Mouse (Mus musculus) midbrain, embryonic 13.5 days (tissue): ENCODE measurements around the gene Mab21l1. TPM values are rescaled to one million over a fixed set of nuclear protein-coding genes. Genes with fewer than 3 reads are reported as not detected.

Experiments used
- ATAC-seq: fragments of 200-750 bp; cut with Nextera tagmentation; 2 replicates; pipeline ENCODE4 v1.8.0; 2017; ENCODE audit warnings: mild to moderate bottlenecking, moderate TSS enrichment, moderate library complexity
- H3K27ac ChIP-seq: fragments of 300-500 bp; sonication (generic); 2 replicates; pipeline ENCODE4 v1.5.1; 2015; ENCODE audit warnings: inconsistent platforms, mild to moderate bottlenecking, moderate library complexity
- H3K27me3 ChIP-seq: fragments of 300-500 bp; sonication (generic); 2 replicates; pipeline ENCODE4 v1.6.1; 2015; ENCODE audit warnings: mild to moderate bottlenecking, inconsistent platforms
- H3K36me3 ChIP-seq: fragments of 300-500 bp; sonication (generic); 2 replicates; pipeline ENCODE4 v1.6.1; 2015; ENCODE audit warnings: mild to moderate bottlenecking, inconsistent platforms
- H3K4me1 ChIP-seq: fragments of 300-500 bp; sonication (generic); replicated peaks from 2 replicates; pipeline ENCODE4 v1.6.1; 2015; ENCODE audit warnings: inconsistent platforms
- H3K4me2 ChIP-seq: fragments of 300-500 bp; sonication (generic); replicated peaks from 2 replicates; pipeline ENCODE4 v1.6.1; 2015; ENCODE audit warnings: moderate library complexity, mild to moderate bottlenecking, inconsistent platforms
- H3K4me3 ChIP-seq: fragments of 300-500 bp; sonication (generic); replicated peaks from 2 replicates; pipeline ENCODE4 v1.5.1; 2015; ENCODE audit warnings: mild to moderate bottlenecking, inconsistent platforms
- H3K9ac ChIP-seq: fragments of 300-500 bp; sonication (generic); replicated peaks from 2 replicates; pipeline ENCODE4 v1.6.1; 2015; ENCODE audit warnings: mild to moderate bottlenecking, inconsistent platforms
- H3K9me3 ChIP-seq: fragments of 300-500 bp; sonication (generic); 2 replicates; pipeline ENCODE4 v1.6.1; 2016; ENCODE audit warnings: mild to moderate bottlenecking, inconsistent platforms
- WGBS: fragments of 180-500 bp; shearing (Covaris S2); methylation state at CpG from one replicate; pipeline ENCODE4 v1.1.7; 2015; 5-methylcytosine and 5-hydroxymethylcytosine counted together
- polyA plus RNA-seq: library from polyadenylated mRNA; unstranded; fragments of >200 nt; fragmentation: Nextera tagmentation; extraction: Ambion mirVana; gene quantifications from 2 replicates; pipeline ENCODE4 v1.2.1, GENCODE M21; 2015

The Mab21l1 gene
- polyA plus RNA-seq, 1 experiment from 2014 or later: 181 TPM

DNA sequence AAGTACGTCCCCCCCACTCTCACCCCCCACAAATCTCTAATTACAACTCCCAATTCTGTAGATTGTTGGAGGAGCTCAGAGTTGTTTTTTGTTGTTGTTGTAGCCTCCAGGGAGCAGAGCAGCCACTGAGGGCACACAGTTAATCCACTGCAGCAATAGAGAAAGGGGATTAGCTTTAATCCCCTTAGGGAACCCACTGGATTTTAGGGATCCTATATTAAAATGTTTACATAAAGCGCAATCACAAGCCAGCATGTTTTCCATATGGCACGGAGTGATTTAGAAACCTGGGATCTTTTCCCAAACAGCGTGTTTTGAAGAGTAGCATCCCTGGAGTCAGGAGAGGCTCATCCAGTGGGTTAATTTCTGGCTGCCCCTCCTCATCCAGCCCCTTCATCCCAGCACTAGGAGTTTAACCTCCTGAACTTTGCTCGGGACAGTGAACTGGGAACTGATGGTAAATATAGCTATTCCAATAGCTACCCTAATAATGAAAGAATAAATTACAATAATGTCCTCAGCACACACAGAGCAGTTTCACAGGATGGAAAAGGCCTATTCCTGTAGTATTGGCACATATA is 6.4 kb downstream of the Mab21l1 start:
- H3K4me1 ChIP-seq: peaks cover 31% of the 10 kb centered on the region
- no peak overlapping the region for H3K9ac ChIP-seq
- ATAC-seq: no peak
- peak overlapping the region; percentile 34 for H3K4me2 ChIP-seq
- H3K9me3 ChIP-seq: no peaks in the 10 kb centered on the region
- WGBS: 4% methylated on average over 5 of the region's 5 CpGs
- no peak overlapping the region for H3K4me3 ChIP-seq
- H3K27ac ChIP-seq: peak overlapping the region; percentile 81
- no peaks in the 10 kb centered on the region for H3K36me3 ChIP-seq
- H3K27me3 ChIP-seq: peaks cover 23% of the 10 kb centered on the region

DNA sequence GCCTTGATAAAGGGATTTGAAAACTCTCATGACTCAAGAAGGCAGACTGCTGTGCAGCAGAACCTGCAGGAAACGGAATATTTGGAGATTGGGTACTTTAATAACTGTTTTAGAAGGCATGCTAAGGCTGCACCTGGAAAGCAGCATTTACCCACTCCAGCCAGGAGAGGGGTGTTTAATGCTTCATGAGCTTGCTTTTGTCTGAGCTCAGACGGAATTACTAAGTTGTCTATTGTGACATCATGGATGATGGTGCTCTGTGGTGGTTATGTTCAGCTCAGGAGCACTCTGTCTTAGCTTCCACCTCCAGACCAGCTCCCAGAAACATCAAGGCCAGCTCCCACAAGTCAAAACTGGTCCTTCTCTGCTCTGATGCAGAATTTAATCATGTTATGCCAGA is 7.5 kb downstream of the Mab21l1 start:
- Histone ChIP-seq H3K27ac (peak overlapping the region; percentile 81), H3K27me3 (peaks cover 17% of the 10 kb centered on the region)

DNA sequence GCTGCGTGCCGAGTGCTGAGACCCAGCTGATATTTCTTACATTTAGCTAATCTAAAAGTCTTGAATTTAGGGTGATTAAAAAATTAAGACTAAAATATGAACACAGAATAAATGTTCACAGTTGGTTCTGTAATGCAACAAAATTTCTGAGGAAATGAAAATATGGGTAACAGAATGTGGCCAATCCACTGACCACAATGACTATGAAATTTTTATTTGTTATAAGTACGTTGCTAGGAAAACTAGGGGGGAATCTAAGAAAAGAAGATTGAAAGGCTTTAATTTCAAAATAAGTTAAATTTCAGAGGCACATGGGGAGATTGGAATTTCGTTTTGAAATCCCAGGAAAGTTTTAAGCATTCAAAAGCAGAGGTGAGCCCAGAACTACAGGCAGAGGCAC is 8.3 kb downstream of the Mab21l1 start:
- no peak overlapping the region for H3K4me3 ChIP-seq
- no peaks in the 10 kb centered on the region for H3K9me3 ChIP-seq
- 82% methylated on average over 4 of the region's 4 CpGs for WGBS
- ATAC-seq: no peak
- H3K27me3 ChIP-seq: peaks cover 15% of the 10 kb centered on the region
- no peak overlapping the region for H3K9ac ChIP-seq
- H3K4me1 ChIP-seq: peaks cover 37% of the 10 kb centered on the region
- no peaks in the 10 kb centered on the region for H3K36me3 ChIP-seq
- no peak overlapping the region for H3K4me2 ChIP-seq
- no peak overlapping the region for H3K27ac ChIP-seq

More for the DNA sequence above, 7.5 kb downstream of the Mab21l1 start:
- WGBS: 22% methylated on average over 2 of the region's 2 CpGs
- H3K36me3 ChIP-seq: no peaks in the 10 kb centered on the region
- no peak overlapping the region for H3K4me3 ChIP-seq
- ATAC-seq: 0 out of 2 replicates have a peak, but pooled peaks have one; percentile 32
- H3K4me1 ChIP-seq: peaks cover 37% of the 10 kb centered on the region
- no peak overlapping the region for H3K9ac ChIP-seq
- H3K4me2 ChIP-seq: no peak overlapping the region
- H3K9me3 ChIP-seq: no peaks in the 10 kb centered on the region

DNA sequence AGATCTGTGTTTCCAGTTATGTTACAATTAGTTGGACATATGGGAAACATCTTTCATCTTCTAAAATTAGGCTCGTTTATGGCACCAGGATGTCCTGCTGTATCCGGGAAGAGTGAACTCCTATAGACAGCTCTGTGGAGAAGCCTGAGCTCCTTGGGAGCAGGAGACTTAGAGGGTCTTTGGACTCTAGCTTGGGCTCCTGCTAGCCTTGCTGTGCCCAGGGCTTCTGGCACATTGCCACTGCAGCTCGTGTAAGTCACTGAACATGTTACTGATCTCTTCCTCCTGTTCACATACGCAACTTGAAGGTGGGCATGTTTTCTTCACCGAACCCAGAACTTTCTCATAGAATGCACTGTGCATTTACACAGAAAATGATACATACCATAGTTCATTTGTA is 9.9 kb downstream of the Mab21l1 start:
- peaks cover 36% of the 10 kb centered on the region for H3K4me1 ChIP-seq
- H3K4me2 ChIP-seq: no peak overlapping the region
- no peak overlapping the region for H3K9ac ChIP-seq
- H3K27ac ChIP-seq: no peak overlapping the region
- 79% methylated on average over 5 of the region's 5 CpGs for WGBS
- no peak overlapping the region for H3K4me3 ChIP-seq
- H3K9me3 ChIP-seq: no peaks in the 10 kb centered on the region
- no peaks in the 10 kb centered on the region for H3K36me3 ChIP-seq
- 0 out of 2 replicates have a peak, but pooled peaks cover 6% of the 10 kb centered on the region for H3K27me3 ChIP-seq
- no peak for ATAC-seq

DNA sequence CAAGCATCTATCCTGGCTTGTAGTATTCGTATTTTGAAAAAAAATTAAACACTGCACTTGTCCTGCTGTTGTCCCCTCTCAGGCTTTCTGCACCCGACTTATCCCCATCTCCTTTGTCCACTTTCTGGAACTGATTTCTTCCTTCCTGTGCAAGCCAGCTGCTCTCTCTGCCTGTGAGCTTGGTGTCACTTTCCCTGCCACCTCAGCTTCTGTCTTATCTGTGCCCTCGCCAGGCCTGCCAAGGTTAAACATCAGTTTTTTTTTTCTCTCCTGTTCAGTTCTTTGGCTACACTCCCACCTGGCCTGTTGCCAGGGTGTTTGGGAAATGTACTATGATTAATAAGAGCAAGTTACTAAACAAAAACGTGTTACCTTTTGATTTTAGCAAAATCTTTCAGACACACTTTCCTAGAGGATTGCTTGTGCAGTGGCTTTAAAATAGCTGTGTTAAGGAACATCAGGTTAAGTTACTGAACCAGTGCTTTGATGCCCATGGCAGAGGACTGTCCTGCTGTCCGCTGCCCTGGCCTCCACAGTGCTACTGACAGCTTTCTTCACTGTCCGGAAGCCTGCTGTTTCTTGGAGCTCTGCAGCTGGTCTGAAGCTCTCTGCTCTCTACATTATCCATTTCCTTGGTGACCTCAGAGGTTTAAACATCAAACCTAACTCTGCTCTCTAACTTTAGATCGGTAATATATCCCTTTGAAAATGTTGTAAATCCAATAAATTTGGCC is 11.7 kb downstream of the Mab21l1 start:
- H3K27me3 ChIP-seq: 0 out of 2 replicates have a peak, but pooled peaks cover 6% of the 10 kb centered on the region
- H3K36me3 ChIP-seq: no peaks in the 10 kb centered on the region
- H3K4me3 ChIP-seq: no peak overlapping the region
- ATAC-seq: no peak
- peaks cover 27% of the 10 kb centered on the region for H3K4me1 ChIP-seq
- H3K27ac ChIP-seq: peak overlapping the region; percentile 53
- 55% methylated on average over 7 of the region's 7 CpGs for WGBS
- H3K9ac ChIP-seq: no peak overlapping the region
- H3K4me2 ChIP-seq: no peak overlapping the region
- no peaks in the 10 kb centered on the region for H3K9me3 ChIP-seq

DNA sequence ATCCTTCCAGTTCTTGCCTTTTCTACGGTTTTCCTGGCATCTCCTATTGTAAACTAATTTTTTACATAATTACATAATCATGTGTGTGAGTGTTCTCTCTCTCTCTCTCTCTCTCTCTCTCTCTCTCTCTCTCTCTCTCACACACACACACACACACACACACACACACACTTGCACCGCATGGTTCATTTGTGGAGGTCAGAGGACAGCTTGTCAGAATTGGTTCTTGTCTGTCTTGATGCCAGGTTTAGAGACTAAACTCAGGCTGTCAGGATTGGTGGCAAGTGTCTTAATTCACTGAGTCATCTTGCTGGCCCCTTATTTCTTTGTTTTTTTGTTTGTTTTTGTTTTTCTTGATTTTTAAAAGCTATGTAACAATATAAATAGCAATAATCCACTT is 12.5 kb downstream of the Mab21l1 start:
- Histone ChIP-seq H3K4me3 (no peak overlapping the region), H3K4me2 (no peak overlapping the region), H3K27me3 (0 out of 2 replicates have a peak, but pooled peaks cover 4% of the 10 kb centered on the region), H3K36me3 (no peaks in the 10 kb centered on the region), H3K4me1 (peaks cover 19% of the 10 kb centered on the region), H3K9ac (no peak overlapping the region), H3K27ac (no peak overlapping the region), H3K9me3 (no peaks in the 10 kb centered on the region)
- WGBS: 66% methylated on average over 2 of the region's 2 CpGs
- ATAC-seq: no peak

DNA sequence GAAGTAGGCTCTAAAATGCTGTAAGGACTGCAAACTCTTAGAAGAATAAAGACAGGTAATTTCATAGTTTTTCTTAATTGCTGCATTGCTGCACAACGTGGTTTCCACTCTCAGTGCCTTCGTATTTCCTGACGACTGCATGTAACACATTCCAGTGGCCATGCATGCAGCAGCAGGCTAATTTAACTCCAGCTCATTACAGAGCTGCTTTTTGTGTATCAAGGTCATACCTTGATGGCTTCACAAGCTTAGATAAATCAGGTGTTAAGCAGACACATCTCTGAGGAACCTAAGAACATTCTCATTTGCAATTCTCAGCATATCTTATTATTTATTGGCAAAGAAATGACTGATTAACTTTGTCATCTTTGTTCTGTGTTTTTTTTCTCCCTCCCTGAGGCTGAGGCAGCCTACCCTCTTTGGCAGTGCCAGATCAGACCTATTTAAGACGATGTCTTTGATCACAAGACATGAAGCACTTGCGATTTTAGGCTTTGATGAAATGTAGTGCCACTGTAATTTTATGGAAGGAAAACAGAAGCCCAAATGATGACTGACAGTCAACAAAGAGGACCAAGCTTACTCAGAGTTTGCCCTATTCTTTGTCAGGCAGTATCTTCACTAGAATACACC is 32.8 kb downstream of the Mab21l1 start:
- Histone ChIP-seq H3K4me3 (no peak overlapping the region), H3K9me3 (no peaks in the 10 kb centered on the region), H3K4me2 (no peak overlapping the region), H3K4me1 (peaks cover 12% of the 10 kb centered on the region), H3K9ac (no peak overlapping the region), H3K27ac (peak overlapping the region; percentile 11; the same call in 1 of the 2 replicates), H3K36me3 (peaks cover 6% of the 10 kb centered on the region; the same call in 1 of the 2 replicates), H3K27me3 (no peaks in the 10 kb centered on the region)
- WGBS: 62% methylated on average over 5 of the region's 5 CpGs
- ATAC-seq: peak; percentile 70

DNA sequence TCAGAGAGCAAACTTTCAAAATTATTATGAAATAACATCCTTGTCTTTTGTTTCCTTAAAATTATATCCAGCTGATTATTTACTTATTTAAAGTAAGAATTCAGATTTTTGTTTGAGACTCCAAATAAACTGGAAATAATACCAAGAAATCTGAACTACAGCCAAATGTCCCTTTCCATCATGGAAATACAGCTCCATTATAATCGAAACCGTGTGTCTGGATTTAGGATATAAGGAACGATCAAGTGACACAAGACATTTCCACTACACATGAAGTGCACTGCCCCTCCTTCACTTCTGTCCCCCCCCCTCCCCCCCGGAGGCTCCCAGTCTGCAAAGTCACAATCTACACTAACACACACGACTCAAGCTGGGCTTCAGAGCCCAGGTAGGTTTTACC is 33.8 kb downstream of the Mab21l1 start:
- Histone ChIP-seq H3K27me3 (no peaks in the 10 kb centered on the region), H3K4me3 (no peak overlapping the region), H3K27ac (no peak overlapping the region), H3K9me3 (no peaks in the 10 kb centered on the region), H3K36me3 (peaks cover 6% of the 10 kb centered on the region; the same call in 1 of the 2 replicates), H3K4me1 (peaks cover 16% of the 10 kb centered on the region), H3K9ac (no peak overlapping the region), H3K4me2 (no peak overlapping the region)
- 70% methylated on average over 5 of the region's 5 CpGs for WGBS
- ATAC-seq: no peak

DNA sequence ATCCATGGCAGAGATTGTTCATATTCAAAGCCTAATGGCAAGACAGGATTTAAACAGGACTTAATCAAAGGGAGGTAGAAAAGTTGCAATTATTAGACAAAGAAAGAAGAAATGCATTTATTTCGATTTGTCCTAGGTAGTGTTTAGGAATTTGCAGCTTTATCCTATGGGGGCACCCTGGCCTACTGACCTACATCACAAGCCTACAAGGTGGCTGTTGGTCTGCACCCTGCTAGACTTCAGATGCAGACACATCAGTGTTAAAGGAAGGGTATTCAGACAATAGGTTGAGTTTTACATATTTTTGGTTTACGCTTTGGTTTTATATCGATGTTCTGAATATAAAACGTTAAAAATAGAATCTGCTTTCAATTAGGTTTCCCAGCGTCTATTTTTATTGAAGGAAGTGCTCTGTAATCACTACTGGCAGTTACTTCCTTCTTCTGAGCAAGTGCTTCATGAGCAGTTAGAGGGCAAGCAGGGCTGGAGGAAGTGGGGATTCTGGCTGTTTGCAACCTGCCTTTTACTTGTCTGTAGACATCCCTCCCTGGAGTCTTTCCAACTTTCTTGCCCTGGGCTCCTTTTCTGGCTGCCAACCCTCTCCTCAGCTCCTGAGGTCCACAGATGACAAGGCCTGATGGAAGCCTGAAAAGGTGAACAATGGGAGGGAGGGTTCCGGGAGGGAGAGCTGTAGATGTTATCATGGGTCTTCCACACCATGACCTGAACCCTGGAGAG is 34.5 kb downstream of the Mab21l1 start:
- Histone ChIP-seq H3K4me2 (no peak overlapping the region), H3K27ac (peak overlapping the region; percentile 53; the same call in 1 of the 2 replicates), H3K4me3 (no peak overlapping the region), H3K4me1 (peaks cover 16% of the 10 kb centered on the region), H3K36me3 (peaks cover 6% of the 10 kb centered on the region; the same call in 1 of the 2 replicates), H3K27me3 (no peaks in the 10 kb centered on the region), H3K9ac (no peak overlapping the region), H3K9me3 (no peaks in the 10 kb centered on the region)
- no peak for ATAC-seq
- WGBS: 90% methylated on average over 6 of the region's 6 CpGs

DNA sequence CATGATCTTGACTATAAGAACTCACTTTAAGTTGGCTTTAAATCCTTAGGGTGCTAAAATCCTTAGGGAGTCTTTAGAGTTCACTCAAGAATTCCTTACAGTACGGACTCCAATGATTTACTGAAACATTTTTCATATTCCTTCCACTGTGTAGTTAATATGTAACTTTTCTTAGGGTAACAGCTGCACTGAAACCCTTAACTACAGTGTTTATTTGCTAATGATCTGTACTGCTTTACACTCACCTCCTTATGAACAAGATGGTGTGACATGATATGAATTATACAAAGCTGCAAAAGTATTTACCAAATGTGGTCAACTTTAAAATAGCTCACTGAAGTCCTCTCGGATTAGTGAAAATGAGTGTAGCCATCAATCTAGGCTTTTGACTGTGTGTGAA is 35.8 kb downstream of the Mab21l1 start:
- WGBS: 94% methylated on average over 2 of the region's 2 CpGs
- H3K4me3 ChIP-seq: no peak overlapping the region
- H3K9me3 ChIP-seq: no peaks in the 10 kb centered on the region
- H3K36me3 ChIP-seq: peaks cover 6% of the 10 kb centered on the region; the same call in 1 of the 2 replicates
- no peak for ATAC-seq
- no peak overlapping the region for H3K27ac ChIP-seq
- H3K4me1 ChIP-seq: peaks cover 10% of the 10 kb centered on the region; the same call in 1 of the 2 replicates
- no peak overlapping the region for H3K9ac ChIP-seq
- no peaks in the 10 kb centered on the region for H3K27me3 ChIP-seq
- H3K4me2 ChIP-seq: no peak overlapping the region

DNA sequence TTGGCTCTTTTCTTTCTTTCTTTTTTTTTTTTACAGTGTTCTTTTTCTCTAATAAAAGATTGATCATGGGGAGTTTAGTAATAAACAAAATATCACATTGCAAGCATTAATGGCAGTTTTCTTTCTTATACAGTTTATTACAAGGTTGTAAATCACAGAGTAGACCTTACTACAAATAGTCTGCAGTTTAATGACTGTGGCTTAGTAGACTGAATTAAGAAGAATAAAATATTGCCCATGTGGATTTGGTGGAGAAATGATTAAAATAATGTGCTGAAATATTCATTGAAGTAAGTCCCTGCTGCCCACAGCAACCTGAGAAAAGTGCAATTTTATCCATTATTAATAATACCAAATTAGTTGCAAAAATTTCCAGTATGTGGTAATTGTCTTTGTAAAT is 37.3 kb downstream of the Mab21l1 start:
- no peaks in the 10 kb centered on the region for H3K9me3 ChIP-seq
- H3K4me1 ChIP-seq: peaks cover 10% of the 10 kb centered on the region; the same call in 1 of the 2 replicates
- H3K9ac ChIP-seq: no peak overlapping the region
- H3K27ac ChIP-seq: no peak overlapping the region
- peaks cover 6% of the 10 kb centered on the region; the same call in 1 of the 2 replicates for H3K36me3 ChIP-seq
- H3K4me2 ChIP-seq: no peak overlapping the region
- ATAC-seq: no peak
- no peaks in the 10 kb centered on the region for H3K27me3 ChIP-seq
- H3K4me3 ChIP-seq: no peak overlapping the region
